Mouse (Mus musculus): ENCODE results near the gene Inpp5k. TPM values are rescaled to one million over a fixed set of nuclear protein-coding genes. Genes with fewer than 3 reads are reported as not detected.
A peak's percentile ranks its signal among the peaks of the same experiment; 100 is the strongest.

The Inpp5k gene
- polyA plus RNA-seq, 1 experiment from 2014 or later = 53.0 TPM

GRCm38 (mm10) chr11:75608776-75609175, 22.0 kb upstream of the Inpp5k start:
- Histone ChIP-seq H3K9me3 (ENCODE audit: control insufficient read depth, low read length) (no peaks in the 10 kb centered on the region), H3K27me3 (ENCODE audit: control insufficient read depth, insufficient read depth, low read length) (no peaks in the 10 kb centered on the region), H3K4me3 (replicated peaks; ENCODE audit: low read depth, low read length) (no peak overlapping the region), H3K27ac (replicated peaks; ENCODE audit: low read depth, low read length) (no peak overlapping the region), H3K36me3 (ENCODE audit: control insufficient read depth, insufficient read depth, low read length) (peaks cover 76% of the 10 kb centered on the region), H3K4me1 (ENCODE audit: control insufficient read depth, insufficient read depth, low read length) (no peaks in the 10 kb centered on the region), H3K4me2 (ENCODE audit: low read length) (no peak overlapping the region), H3K9ac (replicated peaks; ENCODE audit: low read length) (no peak overlapping the region)
- ATAC-seq (ENCODE audit: low FRiP score, low TSS enrichment) = no peak
- WGBS = 93% methylated on average over 5 of the region's 5 CpGs
- no peak for DNase-seq

- peaks cover 72% of the 10 kb centered on the region for H3K36me3 ChIP-seq (ENCODE audit: control insufficient read depth, insufficient read depth, low read length)
- ATAC-seq (ENCODE audit: low FRiP score, low TSS enrichment) (no peak), DNase-seq (no peak)
- H3K4me1 ChIP-seq (ENCODE audit: control insufficient read depth, insufficient read depth, low read length) = no peaks in the 10 kb centered on the region
- no peak overlapping the region for H3K4me3 ChIP-seq (replicated peaks; ENCODE audit: low read depth, low read length)
- H3K4me2 ChIP-seq (ENCODE audit: low read length) = no peak overlapping the region
- no peaks in the 10 kb centered on the region for H3K27me3 ChIP-seq (ENCODE audit: control insufficient read depth, insufficient read depth, low read length)
- no peak overlapping the region for H3K9ac ChIP-seq (replicated peaks; ENCODE audit: low read length)
- no peak overlapping the region for H3K27ac ChIP-seq (replicated peaks; ENCODE audit: low read depth, low read length)
- 93% methylated on average over 2 of the region's 2 CpGs for WGBS
- H3K9me3 ChIP-seq (ENCODE audit: control insufficient read depth, low read length) = no peaks in the 10 kb centered on the region
These were observed 20.8 kb upstream of the Inpp5k start for GRCm38 (mm10) chr11:75610021-75610420.

- no peak overlapping the region for H3K27ac ChIP-seq (replicated peaks; ENCODE audit: low read depth, low read length)
- no peak overlapping the region for H3K4me3 ChIP-seq (replicated peaks; ENCODE audit: low read depth, low read length)
- H3K9ac ChIP-seq (replicated peaks; ENCODE audit: low read length) = no peak overlapping the region
- no peaks in the 10 kb centered on the region for H3K27me3 ChIP-seq (ENCODE audit: control insufficient read depth, insufficient read depth, low read length)
- no peaks in the 10 kb centered on the region for H3K4me1 ChIP-seq (ENCODE audit: control insufficient read depth, insufficient read depth, low read length)
- DNase-seq (no peak), ATAC-seq (ENCODE audit: low FRiP score, low TSS enrichment) (no peak)
- WGBS = 100% methylated on average over 1 of the region's 1 CpGs
- H3K4me2 ChIP-seq (ENCODE audit: low read length) = no peak overlapping the region
- H3K36me3 ChIP-seq (ENCODE audit: control insufficient read depth, insufficient read depth, low read length) = peaks cover 70% of the 10 kb centered on the region
- H3K9me3 ChIP-seq (ENCODE audit: control insufficient read depth, low read length) = no peaks in the 10 kb centered on the region
These were observed 16.0 kb upstream of the Inpp5k start for GRCm38 (mm10) chr11:75614769-75615168.

GRCm38 (mm10) chr11:75615556-75615955, 15.2 kb upstream of the Inpp5k start:
- Histone ChIP-seq H3K27ac (replicated peaks; ENCODE audit: low read depth, low read length) (no peak overlapping the region), H3K9ac (replicated peaks; ENCODE audit: low read length) (no peak overlapping the region), H3K4me3 (replicated peaks; ENCODE audit: low read depth, low read length) (no peak overlapping the region), H3K9me3 (ENCODE audit: control insufficient read depth, low read length) (no peaks in the 10 kb centered on the region), H3K4me2 (ENCODE audit: low read length) (no peak overlapping the region), H3K36me3 (ENCODE audit: control insufficient read depth, insufficient read depth, low read length) (peaks cover 70% of the 10 kb centered on the region), H3K27me3 (ENCODE audit: control insufficient read depth, insufficient read depth, low read length) (no peaks in the 10 kb centered on the region), H3K4me1 (ENCODE audit: control insufficient read depth, insufficient read depth, low read length) (no peaks in the 10 kb centered on the region)
- ATAC-seq (ENCODE audit: low FRiP score, low TSS enrichment) (no peak), DNase-seq (no peak)
- 88% methylated on average over 2 of the region's 2 CpGs for WGBS

GRCm38 (mm10) chr11:75619133-75619532, 11.7 kb upstream of the Inpp5k start:
- no peaks in the 10 kb centered on the region for H3K4me1 ChIP-seq (ENCODE audit: control insufficient read depth, insufficient read depth, low read length)
- no peak overlapping the region for H3K4me3 ChIP-seq (replicated peaks; ENCODE audit: low read depth, low read length)
- no peaks in the 10 kb centered on the region for H3K27me3 ChIP-seq (ENCODE audit: control insufficient read depth, insufficient read depth, low read length)
- H3K9ac ChIP-seq (replicated peaks; ENCODE audit: low read length) = no peak overlapping the region
- 81% methylated on average over 5 of the region's 5 CpGs for WGBS
- ATAC-seq (ENCODE audit: low FRiP score, low TSS enrichment) (no peak), DNase-seq (peak; percentile 9)
- H3K9me3 ChIP-seq (ENCODE audit: control insufficient read depth, low read length) = no peaks in the 10 kb centered on the region
- no peak overlapping the region for H3K27ac ChIP-seq (replicated peaks; ENCODE audit: low read depth, low read length)
- H3K36me3 ChIP-seq (ENCODE audit: control insufficient read depth, insufficient read depth, low read length) = peaks cover 71% of the 10 kb centered on the region
- H3K4me2 ChIP-seq (ENCODE audit: low read length) = no peak overlapping the region

- no peak for ATAC-seq (ENCODE audit: low FRiP score, low TSS enrichment)
- H3K4me1 ChIP-seq (ENCODE audit: control insufficient read depth, insufficient read depth, low read length) = no peaks in the 10 kb centered on the region
- 95% methylated on average over 12 of the region's 12 CpGs for WGBS
- no peak for DNase-seq
- H3K4me2 ChIP-seq (ENCODE audit: low read length) = no peak overlapping the region
- H3K27me3 ChIP-seq (ENCODE audit: control insufficient read depth, insufficient read depth, low read length) = no peaks in the 10 kb centered on the region
- H3K36me3 ChIP-seq (ENCODE audit: control insufficient read depth, insufficient read depth, low read length) = peaks cover 72% of the 10 kb centered on the region
- H3K9me3 ChIP-seq (ENCODE audit: control insufficient read depth, low read length) = no peaks in the 10 kb centered on the region
- H3K4me3 ChIP-seq (replicated peaks; ENCODE audit: low read depth, low read length) = no peak overlapping the region
- no peak overlapping the region for H3K9ac ChIP-seq (replicated peaks; ENCODE audit: low read length)
- no peak overlapping the region for H3K27ac ChIP-seq (replicated peaks; ENCODE audit: low read depth, low read length)
These were observed 10.5 kb upstream of the Inpp5k start for GRCm38 (mm10) chr11:75620136-75620780.

GRCm38 (mm10) chr11:75621426-75621825, 9.4 kb upstream of the Inpp5k start:
- WGBS = 91% methylated on average over 2 of the region's 2 CpGs
- ATAC-seq (ENCODE audit: low FRiP score, low TSS enrichment) = no peak

GRCm38 (mm10) chr11:75622588-75623329, 8.0 kb upstream of the Inpp5k start:
- Histone ChIP-seq H3K36me3 (ENCODE audit: control insufficient read depth, insufficient read depth, low read length) (peaks cover 77% of the 10 kb centered on the region), H3K9ac (replicated peaks; ENCODE audit: low read length) (no peak overlapping the region), H3K27me3 (ENCODE audit: control insufficient read depth, insufficient read depth, low read length) (no peaks in the 10 kb centered on the region), H3K4me2 (ENCODE audit: low read length) (no peak overlapping the region), H3K4me3 (replicated peaks; ENCODE audit: low read depth, low read length) (no peak overlapping the region), H3K27ac (replicated peaks; ENCODE audit: low read depth, low read length) (no peak overlapping the region), H3K4me1 (ENCODE audit: control insufficient read depth, insufficient read depth, low read length) (no peaks in the 10 kb centered on the region), H3K9me3 (ENCODE audit: control insufficient read depth, low read length) (no peaks in the 10 kb centered on the region)
- DNase-seq (no peak), ATAC-seq (ENCODE audit: low FRiP score, low TSS enrichment) (no peak)
- WGBS = 91% methylated on average over 2 of the region's 2 CpGs

More at GRCm38 (mm10) chr11:75621426-75621825, 9.4 kb upstream of the Inpp5k start:
- H3K9ac ChIP-seq (replicated peaks; ENCODE audit: low read length) = no peak overlapping the region
- H3K4me3 ChIP-seq (replicated peaks; ENCODE audit: low read depth, low read length) = no peak overlapping the region
- no peak overlapping the region for H3K27ac ChIP-seq (replicated peaks; ENCODE audit: low read depth, low read length)
- H3K4me1 ChIP-seq (ENCODE audit: control insufficient read depth, insufficient read depth, low read length) = no peaks in the 10 kb centered on the region
- no peak overlapping the region for H3K4me2 ChIP-seq (ENCODE audit: low read length)
- H3K36me3 ChIP-seq (ENCODE audit: control insufficient read depth, insufficient read depth, low read length) = peaks cover 78% of the 10 kb centered on the region
- H3K27me3 ChIP-seq (ENCODE audit: control insufficient read depth, insufficient read depth, low read length) = no peaks in the 10 kb centered on the region
- no peak for DNase-seq
- no peaks in the 10 kb centered on the region for H3K9me3 ChIP-seq (ENCODE audit: control insufficient read depth, low read length)

- Histone ChIP-seq H3K27ac (replicated peaks; ENCODE audit: low read depth, low read length) (no peak overlapping the region), H3K4me2 (ENCODE audit: low read length) (no peak overlapping the region), H3K4me3 (replicated peaks; ENCODE audit: low read depth, low read length) (no peak overlapping the region), H3K36me3 (ENCODE audit: control insufficient read depth, insufficient read depth, low read length) (peaks cover 83% of the 10 kb centered on the region), H3K9me3 (ENCODE audit: control insufficient read depth, low read length) (no peaks in the 10 kb centered on the region), H3K9ac (replicated peaks; ENCODE audit: low read length) (no peak overlapping the region), H3K27me3 (ENCODE audit: control insufficient read depth, insufficient read depth, low read length) (no peaks in the 10 kb centered on the region), H3K4me1 (ENCODE audit: control insufficient read depth, insufficient read depth, low read length) (no peaks in the 10 kb centered on the region)
- DNase-seq = no peak
- 84% methylated on average over 2 of the region's 2 CpGs for WGBS
- ATAC-seq (ENCODE audit: low FRiP score, low TSS enrichment) = no peak
These were observed 6.7 kb upstream of the Inpp5k start for GRCm38 (mm10) chr11:75624102-75624554.
